Mouse (Mus musculus) megakaryocyte, embryonic 14.5 days (primary cell): ENCODE measurements around the gene AI854703.

Source experiments
- FLI1 ChIP-seq: IDR thresholded peaks from 2 replicates; pipeline ENCODE4 v1.6.1; 2012; ENCODE audit warnings: low read length, inconsistent platforms, mixed read lengths
- GATA1 ChIP-seq: IDR thresholded peaks from 3 replicates; pipeline ENCODE4 v1.6.1; 2012; ENCODE audit warnings: mixed read lengths, low read length, inconsistent platforms, borderline replicate concordance

- TF ChIP-seq GATA1 (no peak), FLI1 (no peak)
Measured at GRCm38 (mm10) chr6:48581257-48581656, 45.3 kb upstream of the AI854703 start.
